8 mouse cellular contexts compared by ENCODE assay signal in genomic region chr4:8005155-8005554, GRCm38 (mm10).
DNase-seq lines count a peak whose midpoint lies in the region; ATAC-seq lines count a peak whose summit lies in the region.

No protein-coding gene starts in this region.

- H3K9me3 ChIP-seq in forebrain, embryonic 15.5 days, result no peaks in the 10 kb centered on the region

- peak; percentile 69 for ATAC-seq in forebrain, embryonic 15.5 days (replicated peaks)

- no peaks in the 10 kb centered on the region for H3K27me3 ChIP-seq in forebrain, embryonic 15.5 days

- no peak overlapping the region for H3K4me3 ChIP-seq in forebrain, embryonic 15.5 days

- H3K9ac ChIP-seq in forebrain, embryonic 15.5 days (replicated peaks), result no peak overlapping the region

- H3K36me3 ChIP-seq in forebrain, embryonic 15.5 days, result no peaks in the 10 kb centered on the region

- WGBS in forebrain, embryonic 15.5 days, result 27% methylated on average over 1 of the region's 1 CpGs

- DNase-seq in cerebellum, adult 18-20 months, result peak; percentile 11 to 12
- DNase-seq in cerebellum, adult 11-12 months, result no peak
- DNase-seq in 3T3-L1 (ENCODE audit: low read depth, low spot score), result peak; percentile 66
- DNase-seq in adrenal gland, postnatal 10 days, result peak; percentile 47
- DNase-seq in layer of hippocampus, adult 11-12 months (ENCODE audit: low spot score), result peak; percentile 73
- peak; percentile 63 for DNase-seq in mesoderm, embryonic 11.5 days (ENCODE audit: low read depth, low spot score)
- DNase-seq in skeletal muscle tissue, adult 2 months (ENCODE audit: low read depth, low spot score), result peak; percentile 3

- no peak overlapping the region for H3K27ac ChIP-seq in forebrain, embryonic 15.5 days (replicated peaks)

- H3K4me2 ChIP-seq in forebrain, embryonic 15.5 days (replicated peaks), result no peak overlapping the region

- no peaks in the 10 kb centered on the region for H3K4me1 ChIP-seq in forebrain, embryonic 15.5 days
